Mouse (Mus musculus) embryo, embryonic 10 days (tissue): ENCODE measurements around the gene Mamdc2.

Experiments used
- DNase-seq: peaks from one replicate; pipeline ENCODE4 v3.0.0-alpha.2; 2015; ENCODE audit warnings: low spot score

The Mamdc2 gene

GRCm38 (mm10) chr19:23274054-23274724 lies 174.1 kb downstream of the Mamdc2 start:
- no peak for DNase-seq

GRCm38 (mm10) chr19:23273355-23274053 lies 174.7 kb downstream of the Mamdc2 start, which contains the start of gene Smc5:
Smc5 (minus strand) TSS chr19:23273897.
- DNase-seq = peak; percentile 86

- no peak for DNase-seq
Measured at GRCm38 (mm10) chr19:23256771-23257170, 191.5 kb downstream of the Mamdc2 start.
